Mouse (Mus musculus): ENCODE data around the gene Frat1. TPM values are rescaled to one million over a fixed set of nuclear protein-coding genes. Genes with fewer than 3 reads are reported as not detected.
"Not testable (repeated sequence)": the region's sequence is repeated elsewhere in the genome, so short reads cannot be mapped to it uniquely, and the experiment has no call there.

The Frat1 gene
- polyA plus RNA-seq, 1 experiment from 2014 or later: 12.2 TPM

- H3K4me3 ChIP-seq (ENCODE audit: low read length): no peak overlapping the region
- WGBS: 86% methylated on average over 8 of the region's 8 CpGs
- no peaks in the 10 kb centered on the region for H3K4me1 ChIP-seq (ENCODE audit: control insufficient read depth, insufficient read depth, low read length)
- H3K27ac ChIP-seq (ENCODE audit: low read length): no peak overlapping the region
- no peaks in the 10 kb centered on the region for H3K9me3 ChIP-seq (ENCODE audit: control insufficient read depth, low read length)
- no peak overlapping the region for H3K4me2 ChIP-seq (ENCODE audit: low read depth, low read length)
- H3K36me3 ChIP-seq (ENCODE audit: control insufficient read depth, insufficient read depth, low read length): peaks cover 19% of the 10 kb centered on the region; the same call in 1 of the 2 replicates
- ATAC-seq: no peak
- H3K27me3 ChIP-seq (replicated peaks; ENCODE audit: control insufficient read depth, insufficient read depth, low read length): no peaks in the 10 kb centered on the region
- H3K9ac ChIP-seq (ENCODE audit: low read depth, low read length): no peak overlapping the region
Observed at GRCm38 (mm10) chr19:41866707-41867106, 36.9 kb downstream of the Frat1 start.

GRCm38 (mm10) chr19:41869296-41869695, 39.5 kb downstream of the Frat1 start:
- WGBS: 98% methylated on average over 5 of the region's 5 CpGs
- H3K9me3 ChIP-seq (ENCODE audit: control insufficient read depth, low read length): no peaks in the 10 kb centered on the region
- no peak overlapping the region for H3K4me2 ChIP-seq (ENCODE audit: low read depth, low read length)
- peaks cover 24% of the 10 kb centered on the region for H3K36me3 ChIP-seq (ENCODE audit: control insufficient read depth, insufficient read depth, low read length)
- no peak overlapping the region for H3K4me3 ChIP-seq (ENCODE audit: low read length)
- H3K27me3 ChIP-seq (replicated peaks; ENCODE audit: control insufficient read depth, insufficient read depth, low read length): no peaks in the 10 kb centered on the region
- no peaks in the 10 kb centered on the region for H3K4me1 ChIP-seq (ENCODE audit: control insufficient read depth, insufficient read depth, low read length)
- no peak for ATAC-seq
- H3K27ac ChIP-seq (ENCODE audit: low read length): no peak overlapping the region
- H3K9ac ChIP-seq (ENCODE audit: low read depth, low read length): no peak overlapping the region

- H3K36me3 ChIP-seq (ENCODE audit: control insufficient read depth, insufficient read depth, low read length): peaks cover 24% of the 10 kb centered on the region
- WGBS: 84% methylated on average over 5 of the region's 5 CpGs
- not testable (repeated sequence) for ATAC-seq
Observed at GRCm38 (mm10) chr19:41869946-41870345, 40.2 kb downstream of the Frat1 start.

GRCm38 (mm10) chr19:41872285-41872684, 42.5 kb downstream of the Frat1 start:
- no peak overlapping the region for H3K9ac ChIP-seq (ENCODE audit: low read depth, low read length)
- WGBS: 93% methylated on average over 2 of the region's 2 CpGs
- no peak for ATAC-seq
- no peak overlapping the region for H3K4me3 ChIP-seq (ENCODE audit: low read length)
- no peaks in the 10 kb centered on the region for H3K27me3 ChIP-seq (replicated peaks; ENCODE audit: control insufficient read depth, insufficient read depth, low read length)
- H3K9me3 ChIP-seq (ENCODE audit: control insufficient read depth, low read length): no peaks in the 10 kb centered on the region
- H3K36me3 ChIP-seq (ENCODE audit: control insufficient read depth, insufficient read depth, low read length): peaks cover 27% of the 10 kb centered on the region
- no peak overlapping the region for H3K4me2 ChIP-seq (ENCODE audit: low read depth, low read length)
- no peaks in the 10 kb centered on the region for H3K4me1 ChIP-seq (ENCODE audit: control insufficient read depth, insufficient read depth, low read length)
- H3K27ac ChIP-seq (ENCODE audit: low read length): no peak overlapping the region

More at GRCm38 (mm10) chr19:41869946-41870345, 40.2 kb downstream of the Frat1 start:
- not testable (repeated sequence) for H3K27me3 ChIP-seq (replicated peaks; ENCODE audit: control insufficient read depth, insufficient read depth, low read length); H3K4me2 ChIP-seq (ENCODE audit: low read depth, low read length); H3K9me3 ChIP-seq (ENCODE audit: control insufficient read depth, low read length); H3K4me3 ChIP-seq (ENCODE audit: low read length); H3K27ac ChIP-seq (ENCODE audit: low read length); H3K4me1 ChIP-seq (ENCODE audit: control insufficient read depth, insufficient read depth, low read length); H3K9ac ChIP-seq (ENCODE audit: low read depth, low read length)

GRCm38 (mm10) chr19:41874356-41874755, 44.6 kb downstream of the Frat1 start:
- ATAC-seq: no peak
- Histone ChIP-seq H3K27me3 (replicated peaks; ENCODE audit: control insufficient read depth, insufficient read depth, low read length) (no peaks in the 10 kb centered on the region), H3K9me3 (ENCODE audit: control insufficient read depth, low read length) (no peaks in the 10 kb centered on the region), H3K4me3 (ENCODE audit: low read length) (no peak overlapping the region), H3K27ac (ENCODE audit: low read length) (no peak overlapping the region), H3K4me1 (ENCODE audit: control insufficient read depth, insufficient read depth, low read length) (no peaks in the 10 kb centered on the region), H3K36me3 (ENCODE audit: control insufficient read depth, insufficient read depth, low read length) (peaks cover 23% of the 10 kb centered on the region), H3K9ac (ENCODE audit: low read depth, low read length) (no peak overlapping the region), H3K4me2 (ENCODE audit: low read depth, low read length) (no peak overlapping the region)
- WGBS: 91% methylated on average over 14 of the region's 14 CpGs

GRCm38 (mm10) chr19:41881842-41882241, 52.1 kb downstream of the Frat1 start:
- no peaks in the 10 kb centered on the region for H3K9me3 ChIP-seq (ENCODE audit: control insufficient read depth, low read length)
- ATAC-seq: no peak
- H3K36me3 ChIP-seq (ENCODE audit: control insufficient read depth, insufficient read depth, low read length): peaks cover 12% of the 10 kb centered on the region; the same call in 1 of the 2 replicates
- H3K4me1 ChIP-seq (ENCODE audit: control insufficient read depth, insufficient read depth, low read length): no peaks in the 10 kb centered on the region
- H3K9ac ChIP-seq (ENCODE audit: low read depth, low read length): no peak overlapping the region
- no peaks in the 10 kb centered on the region for H3K27me3 ChIP-seq (replicated peaks; ENCODE audit: control insufficient read depth, insufficient read depth, low read length)
- H3K4me3 ChIP-seq (ENCODE audit: low read length): no peak overlapping the region
- 95% methylated on average over 4 of the region's 4 CpGs for WGBS
- H3K4me2 ChIP-seq (ENCODE audit: low read depth, low read length): no peak overlapping the region
- no peak overlapping the region for H3K27ac ChIP-seq (ENCODE audit: low read length)

Other genes with a start within 250 kb of the Frat1 start
- 1.9 TPM in 2 replicates for gene Gm340, start 247.6 kb upstream of the Frat1 start, polyA plus RNA-seq (2015; fragmentation: Nextera tagmentation; extraction: Ambion mirVana)
- 0.45 and 0.68 TPM in 2 replicates for gene Slit1, start 86.3 kb upstream of the Frat1 start, polyA plus RNA-seq (2015; fragmentation: Nextera tagmentation; extraction: Ambion mirVana)
- gene Arhgap19, start 27.9 kb upstream of the Frat1 start, polyA plus RNA-seq (2015; fragmentation: Nextera tagmentation; extraction: Ambion mirVana): 14.2 and 14.8 TPM in 2 replicates
- gene Frat2, start 18.2 kb downstream of the Frat1 start, polyA plus RNA-seq (2015; fragmentation: Nextera tagmentation; extraction: Ambion mirVana): 4.7 and 6.0 TPM in 2 replicates
- 14.1 and 15.7 TPM in 2 replicates for gene Rrp12, start 66.2 kb downstream of the Frat1 start, polyA plus RNA-seq (2015; fragmentation: Nextera tagmentation; extraction: Ambion mirVana)
- gene Pgam1, start 82.0 kb downstream of the Frat1 start, polyA plus RNA-seq (2015; fragmentation: Nextera tagmentation; extraction: Ambion mirVana): 1,020 and 1,026 TPM in 2 replicates
- gene Exosc1, start 103.5 kb downstream of the Frat1 start, polyA plus RNA-seq (2015; fragmentation: Nextera tagmentation; extraction: Ambion mirVana): 55.4 and 63.2 TPM in 2 replicates
- gene Zdhhc16, start 103.5 kb downstream of the Frat1 start, polyA plus RNA-seq (2015; fragmentation: Nextera tagmentation; extraction: Ambion mirVana): 65.3 and 66.1 TPM in 2 replicates
- gene Mms19, start 151.2 kb downstream of the Frat1 start, polyA plus RNA-seq (2015; fragmentation: Nextera tagmentation; extraction: Ambion mirVana): 27.8 and 28.4 TPM in 2 replicates
- 11.2 and 13.3 TPM in 2 replicates for gene Ubtd1, start 151.8 kb downstream of the Frat1 start, polyA plus RNA-seq (2015; fragmentation: Nextera tagmentation; extraction: Ambion mirVana)
- 0.16 TPM in 1 of 2 replicates, not detected in the other for gene Ankrd2, start 206.0 kb downstream of the Frat1 start, polyA plus RNA-seq (2015; fragmentation: Nextera tagmentation; extraction: Ambion mirVana)
- gene Hoga1, start 215.6 kb downstream of the Frat1 start, polyA plus RNA-seq (2015; fragmentation: Nextera tagmentation; extraction: Ambion mirVana): 2.2 and 2.7 TPM in 2 replicates
- 0.16 TPM in 1 of 2 replicates, not detected in the other for gene 4933411K16Rik, start 222.3 kb downstream of the Frat1 start, polyA plus RNA-seq (2015; fragmentation: Nextera tagmentation; extraction: Ambion mirVana)